Mouse (Mus musculus): Measurements from ENCODE around the gene Rps24. TPM values are rescaled to one million over a fixed set of nuclear protein-coding genes. Genes with fewer than 3 reads are reported as not detected.

Gene Rps24
- total RNA-seq, 1 experiment from 2014 or later, result 4,279 TPM

GRCm38 (mm10) chr14:24509557-24509956 lies 22.6 kb downstream of the Rps24 start:
- no peak for ATAC-seq (replicated peaks; ENCODE audit: insufficient number of reproducible peaks, low FRiP score, low TSS enrichment, poor library complexity, severe bottlenecking)

GRCm38 (mm10) chr14:24510218-24510617 lies 23.3 kb downstream of the Rps24 start:
- no peak for ATAC-seq (replicated peaks; ENCODE audit: insufficient number of reproducible peaks, low FRiP score, low TSS enrichment, poor library complexity, severe bottlenecking)

- no peak for ATAC-seq (replicated peaks; ENCODE audit: insufficient number of reproducible peaks, low FRiP score, low TSS enrichment, poor library complexity, severe bottlenecking)
These were observed 23.8 kb downstream of the Rps24 start for GRCm38 (mm10) chr14:24510679-24511078.

GRCm38 (mm10) chr14:24512527-24513161 lies 25.7 kb downstream of the Rps24 start:
- no peak for ATAC-seq (replicated peaks; ENCODE audit: insufficient number of reproducible peaks, low FRiP score, low TSS enrichment, poor library complexity, severe bottlenecking)

GRCm38 (mm10) chr14:24521597-24521996 lies 34.7 kb downstream of the Rps24 start:
- ATAC-seq (replicated peaks; ENCODE audit: insufficient number of reproducible peaks, low FRiP score, low TSS enrichment, poor library complexity, severe bottlenecking), result no peak

GRCm38 (mm10) chr14:24525137-24525536 lies 38.2 kb downstream of the Rps24 start:
- no peak for ATAC-seq (replicated peaks; ENCODE audit: insufficient number of reproducible peaks, low FRiP score, low TSS enrichment, poor library complexity, severe bottlenecking)

- no peak for ATAC-seq (replicated peaks; ENCODE audit: insufficient number of reproducible peaks, low FRiP score, low TSS enrichment, poor library complexity, severe bottlenecking)
These were observed 38.9 kb downstream of the Rps24 start for GRCm38 (mm10) chr14:24525677-24526415.

GRCm38 (mm10) chr14:24526440-24526839 lies 39.5 kb downstream of the Rps24 start:
- ATAC-seq (replicated peaks; ENCODE audit: insufficient number of reproducible peaks, low FRiP score, low TSS enrichment, poor library complexity, severe bottlenecking), result no peak

GRCm38 (mm10) chr14:24530228-24530627 lies 43.3 kb downstream of the Rps24 start:
- no peak for ATAC-seq (replicated peaks; ENCODE audit: insufficient number of reproducible peaks, low FRiP score, low TSS enrichment, poor library complexity, severe bottlenecking)

- no peak for ATAC-seq (replicated peaks; ENCODE audit: insufficient number of reproducible peaks, low FRiP score, low TSS enrichment, poor library complexity, severe bottlenecking)
These were observed 48.1 kb downstream of the Rps24 start for GRCm38 (mm10) chr14:24534865-24535545.

GRCm38 (mm10) chr14:24542901-24543300 lies 56.0 kb downstream of the Rps24 start:
- no peak for ATAC-seq (replicated peaks; ENCODE audit: insufficient number of reproducible peaks, low FRiP score, low TSS enrichment, poor library complexity, severe bottlenecking)

- no peak for ATAC-seq (replicated peaks; ENCODE audit: insufficient number of reproducible peaks, low FRiP score, low TSS enrichment, poor library complexity, severe bottlenecking)
These were observed 57.1 kb downstream of the Rps24 start for GRCm38 (mm10) chr14:24544057-24544456.

Other genes with a start within 250 kb of the Rps24 start
- gene Dlg5, start 241.2 kb upstream of the Rps24 start, total RNA-seq (2017), result 0.10 TPM in 2 of 3 replicates, not detected in the other
- not detected in 3 replicates for gene E330034G19Rik, start 193.9 kb upstream of the Rps24 start, total RNA-seq (2017)
- gene Polr3a, start 67 bp upstream of the Rps24 start, total RNA-seq (2017), result 17.4 to 27.5 TPM (median 19.8 TPM) in 3 replicates